Mouse (Mus musculus): ENCODE measurements around the gene Ppp1r12a. TPM values are rescaled to one million over a fixed set of nuclear protein-coding genes. Genes with fewer than 3 reads are reported as not detected.

Ppp1r12a gene
- polyA plus RNA-seq (2014; fragmentation: Illumina TruSeq; extraction: RNeasy Lipid Tissue Mini Kit (QIAGEN cat#74804)) = 309 TPM

GRCm38 (mm10) chr10:108161261-108162256 is at the start of gene Ppp1r12a:
Gene Ppp1r12a, plus strand, starts transcription at chr10:108162193.

GRCm38 (mm10) chr10:108331784-108332561 is 170.0 kb downstream of the Ppp1r12a start, which contains the start of gene Pawr:
Gene Pawr, plus strand, starts transcription at chr10:108332121.

Other genes with a start within 250 kb of the Ppp1r12a start
- 154 TPM for gene Pawr, start 169.9 kb downstream of the Ppp1r12a start, polyA plus RNA-seq (2014; fragmentation: Illumina TruSeq; extraction: RNeasy Lipid Tissue Mini Kit (QIAGEN cat#74804))

Measured in ovary, adult 10 weeks (tissue).